27 mouse cellular contexts compared by ENCODE assay signal in genomic region chr2:39612236-39612635, GRCm38 (mm10).
DNase-seq lines count a peak whose midpoint lies in the region; ATAC-seq and TF ChIP-seq lines count a peak whose summit lies in the region.
"Had no signal": no experiment of that assay in that cellular context is flagged by ENCODE, and none has a peak within 500 bp of the region (broad histone marks: within the 10 kb centered on the region; RNA-seq: fewer than 3 reads in every experiment).

No protein-coding gene starts in this region.

- no peaks in the 10 kb centered on the region for H3K4me1 ChIP-seq in forebrain, embryonic 14.5 days (ENCODE audit: control insufficient read depth, insufficient read depth, low read length)
- no peaks in the 10 kb centered on the region for H3K4me1 ChIP-seq in forebrain, embryonic 12.5 days
- H3K4me1 ChIP-seq: embryonic facial prominence, embryonic 13.5 days; forebrain, embryonic 15.5 days; hindbrain, embryonic 13.5 days; intestine, embryonic 15.5 days; limb, embryonic 15.5 days; liver, embryonic 15.5 days; neural tube, embryonic 12.5 days had no signal

- no peaks in the 10 kb centered on the region for H3K27me3 ChIP-seq in forebrain, embryonic 14.5 days (replicated peaks; ENCODE audit: control insufficient read depth, insufficient read depth, low read length)
- no peaks in the 10 kb centered on the region for H3K27me3 ChIP-seq in forebrain, embryonic 12.5 days
- H3K27me3 ChIP-seq: embryonic facial prominence, embryonic 13.5 days; forebrain, embryonic 15.5 days; hindbrain, embryonic 13.5 days; intestine, embryonic 15.5 days; limb, embryonic 15.5 days; liver, embryonic 15.5 days; neural tube, embryonic 12.5 days had no signal

- no peaks in the 10 kb centered on the region for H3K9me3 ChIP-seq in forebrain, embryonic 14.5 days (replicated peaks; ENCODE audit: control insufficient read depth, low read length)
- H3K9me3 ChIP-seq in forebrain, embryonic 12.5 days, result no peaks in the 10 kb centered on the region
- H3K9me3 ChIP-seq: embryonic facial prominence, embryonic 13.5 days; forebrain, embryonic 15.5 days; G1E; hindbrain, embryonic 13.5 days; intestine, embryonic 15.5 days; limb, embryonic 15.5 days; liver, embryonic 15.5 days; neural tube, embryonic 12.5 days had no signal

- H3K4me3 ChIP-seq in forebrain, embryonic 14.5 days (ENCODE audit: low read depth, low read length), result no peak overlapping the region
- H3K4me3 ChIP-seq in forebrain, embryonic 12.5 days (replicated peaks), result no peak overlapping the region
- no peak overlapping the region for H3K4me3 ChIP-seq in left cerebral cortex, adult 2 months
- H3K4me3 ChIP-seq: embryonic facial prominence, embryonic 13.5 days; erythroblast, embryonic 14.5 days; forebrain, embryonic 15.5 days; hindbrain, embryonic 13.5 days; intestine, embryonic 15.5 days; limb, embryonic 15.5 days; liver, embryonic 15.5 days; neural tube, embryonic 12.5 days had no signal

- ATAC-seq in forebrain, embryonic 14.5 days, result no peak
- ATAC-seq in forebrain, embryonic 12.5 days (ENCODE audit: low FRiP score), result no peak
- ATAC-seq: intestine, embryonic 15.5 days had no signal

- peak; percentile 49 for TF ChIP-seq CTCF in left cerebral cortex, adult 2 months (IDR thresholded peaks at IDR 0.05)

- H3K36me3 ChIP-seq in forebrain, embryonic 14.5 days (ENCODE audit: control insufficient read depth, insufficient read depth, low read length), result no peaks in the 10 kb centered on the region
- H3K36me3 ChIP-seq in forebrain, embryonic 12.5 days (replicated peaks), result no peaks in the 10 kb centered on the region
- H3K36me3 ChIP-seq: embryonic facial prominence, embryonic 13.5 days; forebrain, embryonic 15.5 days; G1E; hindbrain, embryonic 13.5 days; intestine, embryonic 15.5 days; limb, embryonic 15.5 days; liver, embryonic 15.5 days; neural tube, embryonic 12.5 days had no signal

- peak; percentile 54 for DNase-seq in forebrain, embryonic 14.5 days (ENCODE audit: low spot score)
- no peak for DNase-seq in left cerebral cortex, adult 2 months (ENCODE audit: extremely low spot score in 1 of 2, low spot score in 2 of 2)
- no peak for DNase-seq in left cerebral cortex, postnatal 36 days (ENCODE audit: low spot score in 2 of 2)
- DNase-seq in Muller cell, postnatal 12 days (ENCODE audit: inconsistent ontology term), result peak; percentile 1
- DNase-seq in retina, postnatal 1 day, result peak; percentile 3
- DNase-seq in cerebellum, adult 8-10 months, result no peak
- no peak for DNase-seq in heart, postnatal 14 days
- DNase-seq: adrenal gland, adult 8-10 months; cerebellum, adult 9-11 months; gastrocnemius, postnatal 14 days; heart, adult 11 months; kidney, adult 8-10 months; kidney, postnatal 25 days; lung, postnatal 4 days; thymus, adult 18-20 months; thymus, postnatal 36 days had no signal

- H3K27ac ChIP-seq in forebrain, embryonic 14.5 days (ENCODE audit: low read depth, low read length), result no peak overlapping the region
- no peak overlapping the region for H3K27ac ChIP-seq in forebrain, embryonic 12.5 days
- no peak overlapping the region for H3K27ac ChIP-seq in left cerebral cortex, adult 2 months
- H3K27ac ChIP-seq: embryonic facial prominence, embryonic 13.5 days; forebrain, embryonic 15.5 days; hindbrain, embryonic 13.5 days; intestine, embryonic 15.5 days; limb, embryonic 15.5 days; liver, embryonic 15.5 days; neural tube, embryonic 12.5 days had no signal

- H3K4me2 ChIP-seq in forebrain, embryonic 14.5 days (ENCODE audit: low read length), result no peak overlapping the region
- no peak overlapping the region for H3K4me2 ChIP-seq in forebrain, embryonic 12.5 days
- H3K4me2 ChIP-seq: embryonic facial prominence, embryonic 13.5 days; forebrain, embryonic 15.5 days; heart, embryonic 11.5 days; hindbrain, embryonic 13.5 days; intestine, embryonic 15.5 days; limb, embryonic 15.5 days; liver, embryonic 15.5 days; neural tube, embryonic 12.5 days had no signal

- intact Hi-C loops in left cerebral cortex, adult 2 months (cut with DNase I), result no loop called here
- intact Hi-C loops in left cerebral cortex, postnatal 36 days (cut with DNase I), result no loop called here
- intact Hi-C loops in heart, postnatal 14 days (cut with DNase I), result no loop called here

- WGBS in forebrain, embryonic 14.5 days, result 88% methylated on average over 2 of the region's 2 CpGs
- WGBS in forebrain, embryonic 12.5 days, result 84% methylated on average over 2 of the region's 2 CpGs

- no peak overlapping the region for H3K9ac ChIP-seq in forebrain, embryonic 14.5 days (ENCODE audit: low read length)
- H3K9ac ChIP-seq in forebrain, embryonic 12.5 days, result no peak overlapping the region
- H3K9ac ChIP-seq: embryonic facial prominence, embryonic 13.5 days; forebrain, embryonic 15.5 days; hindbrain, embryonic 13.5 days; intestine, embryonic 15.5 days; limb, embryonic 15.5 days; liver, embryonic 15.5 days; neural tube, embryonic 12.5 days had no signal

Comparison
In these comparisons a context has a peak if more than half of its experiments do, and no peak if none do; other contexts are left out.
1. DNase-seq: peak in forebrain, embryonic 14.5 days (single experiment), Muller cell, postnatal 12 days (single experiment) and retina, postnatal 1 day (single experiment); none in left cerebral cortex, adult 2 months (0 of 2), left cerebral cortex, postnatal 36 days (0 of 2), cerebellum, adult 8-10 months (single experiment) and heart, postnatal 14 days (0 of 2).